Mouse (Mus musculus) left cerebral cortex, adult 2 months (tissue): Measurements from ENCODE around the gene Senp7. TPM values are rescaled to one million over a fixed set of nuclear protein-coding genes. Genes with fewer than 3 reads are reported as not detected.
"Not testable (repeated sequence)": the region's sequence is repeated elsewhere in the genome, so short reads cannot be mapped to it uniquely, and the experiment has no call there.

ENCODE experiments used
- DNase-seq, 2 experiments: peaks; one replicate each; pipeline ENCODE4 v3.0.0; 2021 to 2022; ENCODE audit warnings: low spot score in 2 of 2, mixed read lengths in 1 of 2; ENCODE audit errors: extremely low spot score in 1 of 2
- H3K27ac ChIP-seq: fragments of 200-600 bp; 2 replicates; pipeline ENCODE4 v1.8.1; 2022
- H3K4me3 ChIP-seq: fragments of 200-600 bp; 2 replicates; pipeline ENCODE4 v1.8.1; 2022
- CTCF ChIP-seq: fragments of 200-600 bp; IDR thresholded peaks from 2 replicates; pipeline ENCODE4 v1.8.1; 2022; ENCODE audit warnings: antibody characterized with exemption, mild to moderate bottlenecking, moderate library complexity
- intact Hi-C: fragments of 180-260 bp; cut with DNase I; formaldehyde crosslinking; loops from one replicate; pipeline ENCODE4 v1.15.1; 2025
- total RNA-seq, 2 experiments: library from RNA; stranded (reverse); gene quantifications; 2 replicates each; pipeline ENCODE4 v1.2.3; 2021

Senp7 gene
- total RNA-seq, 2 experiments from 2014 or later = 41.7 to 44.4 TPM

- no peak for TF ChIP-seq CTCF
- DNase-seq = no peak
- intact Hi-C loops = no loop called here
- H3K4me3 ChIP-seq = no peak overlapping the region
- no peak overlapping the region for H3K27ac ChIP-seq
These were observed 23.4 kb downstream of the Senp7 start for GRCm38 (mm10) chr16:56071317-56072232.

GRCm38 (mm10) chr16:56072533-56072932 lies 24.4 kb downstream of the Senp7 start:
- H3K4me3 ChIP-seq = no peak overlapping the region
- intact Hi-C loops = no loop called here
- no peak for DNase-seq
- no peak overlapping the region for H3K27ac ChIP-seq
- no peak for TF ChIP-seq CTCF

- H3K4me3 ChIP-seq, DNase-seq, H3K27ac ChIP-seq, intact Hi-C loops: not testable (repeated sequence)
These were observed 25.0 kb downstream of the Senp7 start for GRCm38 (mm10) chr16:56073150-56073549.

- H3K4me3 ChIP-seq = no peak overlapping the region
- intact Hi-C loops = loop anchor here (2.0 kb wide), 1 partner anchor 43 kb away; no protein-coding TSS in a partner anchor
- no peak overlapping the region for H3K27ac ChIP-seq
- DNase-seq = no peak
- TF ChIP-seq CTCF = no peak
These were observed 26.0 kb downstream of the Senp7 start for GRCm38 (mm10) chr16:56074122-56074521.

- intact Hi-C loops = loop anchor here (2.0 kb wide), 1 partner anchor 44 kb away; no protein-coding TSS in a partner anchor
These were observed 26.4 kb downstream of the Senp7 start for GRCm38 (mm10) chr16:56074565-56074964.

GRCm38 (mm10) chr16:56075222-56076111 lies 27.3 kb downstream of the Senp7 start:
- H3K4me3 ChIP-seq = peak overlapping the region; percentile 90
- no peak for TF ChIP-seq CTCF
- H3K27ac ChIP-seq = peak overlapping the region; percentile 98
- DNase-seq = peak; percentile 77 to 80
- intact Hi-C loops = loop anchor here (2.0 kb wide), 1 partner anchor 45 kb away; no protein-coding TSS in a partner anchor

More at GRCm38 (mm10) chr16:56074565-56074964, 26.4 kb downstream of the Senp7 start:
- Histone ChIP-seq H3K4me3 (peak overlapping the region; percentile 90; the same call in 1 of the 2 replicates), H3K27ac (peak overlapping the region; percentile 98)
- peak in 1 of 2 experiments; percentile 15 for DNase-seq
- TF ChIP-seq CTCF = no peak

GRCm38 (mm10) chr16:56076121-56076869 lies 28.2 kb downstream of the Senp7 start:
- Histone ChIP-seq H3K4me3 (peak overlapping the region; percentile 90), H3K27ac (peak overlapping the region; percentile 98)
- intact Hi-C loops = no loop called here
- no peak for TF ChIP-seq CTCF
- DNase-seq = no peak

GRCm38 (mm10) chr16:56079419-56079818 lies 31.3 kb downstream of the Senp7 start:
- intact Hi-C loops = no loop called here
- Histone ChIP-seq H3K27ac (no peak overlapping the region), H3K4me3 (no peak overlapping the region)
- DNase-seq = no peak
- no peak for TF ChIP-seq CTCF

GRCm38 (mm10) chr16:56081691-56082090 lies 33.6 kb downstream of the Senp7 start:
- H3K4me3 ChIP-seq = no peak overlapping the region
- TF ChIP-seq CTCF = no peak

GRCm38 (mm10) chr16:56086336-56086735 lies 38.2 kb downstream of the Senp7 start:
- Histone ChIP-seq H3K4me3 (no peak overlapping the region), H3K27ac (no peak overlapping the region)
- no peak for DNase-seq
- intact Hi-C loops = no loop called here
- TF ChIP-seq CTCF = no peak

More at GRCm38 (mm10) chr16:56081691-56082090, 33.6 kb downstream of the Senp7 start:
- DNase-seq = no peak
- H3K27ac ChIP-seq = no peak overlapping the region
- intact Hi-C loops = no loop called here

GRCm38 (mm10) chr16:56090385-56090784 lies 42.2 kb downstream of the Senp7 start:
- DNase-seq = no peak
- no peak overlapping the region for H3K27ac ChIP-seq
- H3K4me3 ChIP-seq = no peak overlapping the region
- no peak for TF ChIP-seq CTCF
- intact Hi-C loops = no loop called here

- intact Hi-C loops, DNase-seq, H3K4me3 ChIP-seq, H3K27ac ChIP-seq: not testable (repeated sequence)
These were observed 48.4 kb downstream of the Senp7 start for GRCm38 (mm10) chr16:56096401-56097018.
